Mouse (Mus musculus) small intestine, adult 2 months (tissue): ENCODE data around the gene Dhrs7b.

Experiments
- CTCF ChIP-seq: fragments of 200-500 bp; IDR thresholded peaks from 2 replicates; pipeline ENCODE4 v1.5.1; 2012; ENCODE audit warnings: low read depth, mild to moderate bottlenecking, control low read depth, inconsistent platforms, low read length, moderate library complexity, mixed read lengths; ENCODE audit not compliant: insufficient replicate concordance, insufficient read length; ENCODE audit errors: extremely low read depth
- POLR2A ChIP-seq: fragments of 200-500 bp; IDR thresholded peaks from 2 replicates; pipeline ENCODE4 v1.6.1; 2012; ENCODE audit warnings: low read depth, mild to moderate bottlenecking, control low read depth, inconsistent platforms, low read length, moderate library complexity

- no peak for TF ChIP-seq CTCF
- no peak for TF ChIP-seq POLR2A
Measured at GRCm38 (mm10) chr11:60890744-60891143, 60.3 kb downstream of the Dhrs7b start.
